Mouse (Mus musculus) kidney, postnatal 0 days (tissue): ENCODE measurements around the gene Nol3. TPM values are rescaled to one million over a fixed set of nuclear protein-coding genes. Genes with fewer than 3 reads are reported as not detected.

Experiments
- ATAC-seq: fragments of 200-750 bp; cut with Nextera tagmentation; replicated peaks from 2 replicates; pipeline ENCODE4 v1.8.0; 2017; ENCODE audit warnings: low read depth, moderate number of reproducible peaks, moderate TSS enrichment, moderate library complexity; ENCODE audit not compliant: low FRiP score
- DNase-seq: peaks from one replicate; pipeline ENCODE4 v3.0.0-alpha.2; 2016; ENCODE audit warnings: low spot score
- H3K27ac ChIP-seq: fragments of 300-500 bp; sonication (generic); 2 replicates; pipeline ENCODE4 v1.5.1; 2014; ENCODE audit warnings: mild to moderate bottlenecking
- H3K27me3 ChIP-seq: fragments of 300-500 bp; sonication (generic); 2 replicates; pipeline ENCODE4 v1.6.1; 2014; ENCODE audit warnings: low read length, mixed read lengths; ENCODE audit not compliant: insufficient read depth
- H3K36me3 ChIP-seq: fragments of 300-500 bp; sonication (generic); 2 replicates; pipeline ENCODE4 v1.6.1; 2014; ENCODE audit warnings: low read length, mixed read lengths; ENCODE audit not compliant: insufficient read depth
- H3K4me1 ChIP-seq: fragments of 300-500 bp; sonication (generic); replicated peaks from 2 replicates; pipeline ENCODE4 v1.6.1; 2014; ENCODE audit warnings: antibody characterized with exemption, low read length, mixed read lengths; ENCODE audit not compliant: insufficient read depth
- H3K4me2 ChIP-seq: fragments of 300-500 bp; sonication (generic); 2 replicates; pipeline ENCODE4 v1.6.1; 2014; ENCODE audit warnings: mild to moderate bottlenecking, low read length, moderate library complexity, mixed read lengths
- H3K4me3 ChIP-seq: fragments of 300-500 bp; sonication (generic); replicated peaks from 2 replicates; pipeline ENCODE4 v1.5.1; 2014; ENCODE audit warnings: low read depth, low read length
- H3K9ac ChIP-seq: fragments of 300-500 bp; sonication (generic); 2 replicates; pipeline ENCODE4 v1.6.1; 2014; ENCODE audit warnings: low read depth, low read length
- H3K9me3 ChIP-seq: fragments of 300-500 bp; sonication (generic); replicated peaks from 2 replicates; pipeline ENCODE4 v1.6.1; 2016; ENCODE audit warnings: low read length, inconsistent platforms, mixed read lengths
- CTCF ChIP-seq: IDR thresholded peaks from 2 replicates; pipeline ENCODE4 v1.5.1; 2016; ENCODE audit warnings: antibody characterized with exemption, low read depth, mild to moderate bottlenecking, moderate library complexity
- WGBS: fragments of 180-500 bp; shearing (Covaris S2); extraction: QIAGEN DNeasy Blood & Tissue Kit; methylation state at CpG from one replicate; pipeline ENCODE4 v1.1.7; 2014; 5-methylcytosine and 5-hydroxymethylcytosine counted together
- polyA plus RNA-seq: library from polyadenylated mRNA; unstranded; fragments of >200 nt; fragmentation: Nextera tagmentation; extraction: Ambion mirVana; gene quantifications from 2 replicates; pipeline ENCODE4 v1.2.1, GENCODE M21; 2015

Nol3 gene
- polyA plus RNA-seq, 1 experiment from 2014 or later: 0.29 TPM

DNA sequence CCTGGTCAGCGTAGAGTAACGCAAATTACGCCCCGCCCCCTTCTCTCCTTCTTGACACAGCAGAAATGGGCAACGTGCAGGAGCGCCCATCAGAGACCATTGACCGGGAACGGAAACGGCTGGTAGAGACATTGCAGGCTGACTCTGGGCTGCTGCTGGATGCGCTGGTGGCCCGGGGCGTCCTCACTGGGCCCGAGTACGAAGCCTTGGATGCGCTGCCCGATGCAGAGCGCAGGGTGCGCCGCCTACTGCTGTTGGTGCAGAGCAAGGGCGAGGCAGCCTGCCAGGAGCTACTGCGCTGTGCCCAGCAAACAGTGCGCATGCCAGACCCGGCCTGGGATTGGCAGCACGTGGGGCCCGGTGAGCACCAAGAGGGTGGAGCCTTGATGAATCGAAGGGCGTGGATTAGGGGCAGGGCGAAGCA, 3.0 kb downstream of the Nol3 start:
- Histone ChIP-seq H3K27me3 (peaks cover 37% of the 10 kb centered on the region), H3K9me3 (no peaks in the 10 kb centered on the region), H3K4me3 (no peak overlapping the region; the same call in 1 of the 2 replicates), H3K4me2 (peak overlapping the region; percentile 48), H3K27ac (no peak overlapping the region), H3K36me3 (no peaks in the 10 kb centered on the region; the same call in 1 of the 2 replicates), H3K9ac (no peak overlapping the region), H3K4me1 (0 out of 2 replicates have a peak, but pooled peaks cover 2% of the 10 kb centered on the region)
- ATAC-seq (peak; percentile 66; the same call in 1 of the 2 replicates), DNase-seq (no peak)
- 2% methylated on average over 28 of the region's 28 CpGs for WGBS
- peak; percentile 41 for TF ChIP-seq CTCF

DNA sequence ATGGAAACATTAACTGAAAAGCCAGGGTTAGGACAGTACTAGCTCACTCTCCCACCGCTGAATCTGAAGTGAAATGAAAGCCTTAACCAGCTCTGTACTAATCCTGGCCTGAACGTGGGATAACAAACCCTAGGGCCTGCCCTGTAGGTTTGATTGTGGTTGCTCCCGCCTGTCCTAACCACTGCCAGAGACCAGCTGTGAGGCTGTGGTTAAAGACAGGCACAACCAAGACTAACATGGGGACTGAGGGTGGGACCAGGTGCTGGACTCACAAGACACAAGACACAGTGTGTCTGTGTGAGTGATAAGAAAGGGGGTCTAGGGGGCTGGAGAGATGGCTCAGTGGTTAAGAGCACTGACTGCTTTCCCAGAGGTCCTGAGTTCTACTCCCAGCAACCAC, 4.6 kb downstream of the Nol3 start:
- H3K4me3 ChIP-seq: no peak overlapping the region
- no peak for ATAC-seq
- no peak overlapping the region for H3K4me2 ChIP-seq
- TF ChIP-seq CTCF: no peak
- H3K4me1 ChIP-seq: 0 out of 2 replicates have a peak, but pooled peaks cover 2% of the 10 kb centered on the region
- H3K27me3 ChIP-seq: peaks cover 30% of the 10 kb centered on the region
- no peak for DNase-seq
- no peaks in the 10 kb centered on the region; the same call in 1 of the 2 replicates for H3K36me3 ChIP-seq
- H3K9me3 ChIP-seq: no peaks in the 10 kb centered on the region
- H3K9ac ChIP-seq: no peak overlapping the region
- WGBS: 85% methylated on average over 3 of the region's 3 CpGs
- H3K27ac ChIP-seq: no peak overlapping the region

DNA sequence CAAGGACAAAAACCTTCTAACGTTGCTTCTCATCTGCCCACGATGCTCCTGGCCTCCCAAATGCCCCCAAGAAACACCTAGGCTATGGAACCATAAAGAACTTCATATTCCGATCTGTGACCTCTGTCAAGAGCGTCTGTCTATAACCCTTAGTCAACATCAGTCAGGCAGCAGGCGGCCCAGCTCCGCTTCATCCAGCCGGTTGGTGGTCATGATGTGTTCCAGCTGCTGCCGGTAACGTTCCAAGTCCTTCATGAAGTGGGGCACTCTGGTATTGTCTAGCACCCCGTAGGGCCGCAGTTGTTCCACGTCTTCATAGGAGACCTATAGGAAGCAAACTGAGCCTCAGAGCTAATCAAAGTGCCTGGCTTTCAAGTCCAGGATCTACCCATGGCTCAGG, 5.9 kb downstream of the Nol3 start:
- no peak overlapping the region for H3K4me3 ChIP-seq
- no peak overlapping the region for H3K9ac ChIP-seq
- DNase-seq: no peak
- H3K27ac ChIP-seq: no peak overlapping the region
- ATAC-seq: no peak
- H3K4me1 ChIP-seq: 0 out of 2 replicates have a peak, but pooled peaks cover 2% of the 10 kb centered on the region
- peaks cover 19% of the 10 kb centered on the region for H3K27me3 ChIP-seq
- no peaks in the 10 kb centered on the region; the same call in 1 of the 2 replicates for H3K36me3 ChIP-seq
- H3K9me3 ChIP-seq: no peaks in the 10 kb centered on the region
- H3K4me2 ChIP-seq: no peak overlapping the region
- TF ChIP-seq CTCF: no peak
- 83% methylated on average over 12 of the region's 12 CpGs for WGBS

DNA sequence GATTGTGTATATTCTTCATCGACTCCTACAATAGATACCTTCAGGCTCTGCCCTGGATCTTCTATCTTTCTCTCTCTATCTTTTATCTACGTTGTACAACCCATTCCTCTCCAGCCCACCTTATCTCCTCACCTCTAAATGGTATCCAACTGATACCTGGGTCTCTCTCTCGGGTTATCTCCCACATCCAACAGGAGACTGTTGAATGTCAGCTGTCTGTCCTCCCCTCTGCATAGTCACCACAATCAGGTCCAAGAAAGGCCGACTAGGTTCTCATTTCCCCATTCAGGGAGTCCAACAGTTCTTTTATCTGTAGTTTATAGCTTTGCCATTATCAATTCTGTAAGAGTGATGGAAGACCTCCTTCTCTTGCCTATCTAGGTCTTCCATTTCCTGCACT, 6.3 kb downstream of the Nol3 start:
- WGBS: 88% methylated on average over 4 of the region's 4 CpGs
- DNase-seq (no peak), ATAC-seq (no peak)
- Histone ChIP-seq H3K36me3 (no peaks in the 10 kb centered on the region; the same call in 1 of the 2 replicates), H3K27me3 (peaks cover 15% of the 10 kb centered on the region), H3K4me1 (0 out of 2 replicates have a peak, but pooled peaks cover 2% of the 10 kb centered on the region), H3K4me2 (no peak overlapping the region), H3K9me3 (no peaks in the 10 kb centered on the region), H3K9ac (no peak overlapping the region), H3K4me3 (no peak overlapping the region), H3K27ac (no peak overlapping the region)
- TF ChIP-seq CTCF: no peak

DNA sequence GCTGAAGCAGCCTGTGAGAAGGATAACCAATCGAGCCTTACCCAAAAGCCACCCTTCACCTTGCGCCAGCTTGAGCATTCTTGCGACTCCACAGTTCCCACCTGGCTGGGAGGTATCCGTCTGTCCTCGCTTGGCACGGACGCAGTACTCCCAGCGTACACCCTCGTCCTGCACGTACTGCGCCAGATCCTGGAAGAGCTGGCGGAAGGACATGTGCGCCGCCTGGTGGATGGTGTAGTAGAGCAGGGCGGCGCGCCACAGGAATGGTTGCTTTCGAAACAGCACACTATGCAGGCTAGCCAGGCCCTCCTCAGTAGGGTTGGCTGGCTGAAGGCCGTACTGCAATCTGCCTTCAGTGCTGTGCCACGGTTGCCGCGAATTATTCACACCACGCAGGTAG, 7.1 kb downstream of the Nol3 start:
- Histone ChIP-seq H3K27me3 (peaks cover 7% of the 10 kb centered on the region), H3K9ac (no peak overlapping the region), H3K4me1 (0 out of 2 replicates have a peak, but pooled peaks cover 2% of the 10 kb centered on the region), H3K27ac (no peak overlapping the region), H3K9me3 (no peaks in the 10 kb centered on the region), H3K4me2 (no peak overlapping the region), H3K4me3 (no peak overlapping the region), H3K36me3 (no peaks in the 10 kb centered on the region; the same call in 1 of the 2 replicates)
- ATAC-seq (peak; percentile 37; the same call in 1 of the 2 replicates), DNase-seq (no peak)
- TF ChIP-seq CTCF: peak; percentile 78
- WGBS: 45% methylated on average over 23 of the region's 23 CpGs

DNA sequence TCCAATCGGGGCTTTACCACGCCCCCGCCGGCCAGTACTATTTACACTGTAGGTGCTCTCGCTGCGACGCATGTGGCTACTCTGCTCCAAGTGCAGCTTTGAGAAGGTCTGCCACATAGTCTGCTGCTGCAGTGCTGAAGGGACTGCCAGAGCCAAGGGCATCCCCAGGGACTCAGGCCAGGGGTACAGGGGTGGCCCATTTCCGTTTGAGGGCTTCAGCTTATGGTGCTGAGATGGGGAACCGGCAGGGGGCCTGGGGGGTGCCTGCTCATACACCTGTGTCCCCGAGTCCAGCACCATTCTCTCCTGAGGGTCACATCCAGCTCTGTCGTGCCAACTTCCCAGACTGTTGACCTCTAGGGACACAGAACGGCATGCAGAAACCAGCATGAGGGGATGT, 9.6 kb downstream of the Nol3 start:
- ATAC-seq: no peak
- no peak for DNase-seq
- H3K27me3 ChIP-seq: peaks cover 4% of the 10 kb centered on the region; the same call in 1 of the 2 replicates
- H3K4me2 ChIP-seq: no peak overlapping the region
- H3K4me1 ChIP-seq: peaks cover 17% of the 10 kb centered on the region
- no peak for TF ChIP-seq CTCF
- no peak overlapping the region for H3K27ac ChIP-seq
- H3K9me3 ChIP-seq: no peaks in the 10 kb centered on the region
- no peaks in the 10 kb centered on the region; the same call in 1 of the 2 replicates for H3K36me3 ChIP-seq
- H3K4me3 ChIP-seq: no peak overlapping the region
- WGBS: 62% methylated on average over 12 of the region's 12 CpGs
- H3K9ac ChIP-seq: no peak overlapping the region

DNA sequence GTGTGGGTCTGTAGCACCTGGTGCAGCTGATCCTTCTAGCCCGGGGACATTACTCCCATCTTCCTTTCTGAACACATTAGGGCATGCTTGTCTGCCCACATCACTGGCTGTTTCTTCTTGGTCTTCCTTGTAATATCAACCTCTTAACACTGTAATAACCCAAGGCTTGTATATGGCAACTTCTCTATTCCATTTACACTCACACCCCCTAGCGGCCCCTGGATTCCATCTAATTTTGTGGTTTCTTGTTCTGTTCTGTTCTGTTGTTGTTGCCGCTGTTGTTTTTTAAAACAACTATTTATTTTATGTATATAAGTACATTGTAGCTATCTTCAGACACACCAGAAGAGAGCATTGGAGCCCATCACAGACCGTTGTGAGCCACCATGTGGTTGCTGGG, 11.0 kb downstream of the Nol3 start:
- no peak overlapping the region for H3K9ac ChIP-seq
- no peaks in the 10 kb centered on the region for H3K9me3 ChIP-seq
- H3K27me3 ChIP-seq: peaks cover 4% of the 10 kb centered on the region; the same call in 1 of the 2 replicates
- no peak for TF ChIP-seq CTCF
- ATAC-seq (no peak), DNase-seq (no peak)
- H3K4me3 ChIP-seq: no peak overlapping the region
- peaks cover 18% of the 10 kb centered on the region for H3K4me1 ChIP-seq
- H3K36me3 ChIP-seq: no peaks in the 10 kb centered on the region
- 86% methylated on average over 4 of the region's 4 CpGs for WGBS
- no peak overlapping the region for H3K27ac ChIP-seq
- H3K4me2 ChIP-seq: no peak overlapping the region
